Mouse (Mus musculus): ENCODE data around the gene Glo1. TPM values are rescaled to one million over a fixed set of nuclear protein-coding genes. Genes with fewer than 3 reads are reported as not detected.
"Not testable (repeated sequence)": the region's sequence is repeated elsewhere in the genome, so short reads cannot be mapped to it uniquely, and the experiment has no call there.

Gene Glo1
- 160 and 162 TPM in 2 replicates for polyA plus RNA-seq (2015; fragmentation: Nextera tagmentation; extraction: Ambion mirVana)

DNA sequence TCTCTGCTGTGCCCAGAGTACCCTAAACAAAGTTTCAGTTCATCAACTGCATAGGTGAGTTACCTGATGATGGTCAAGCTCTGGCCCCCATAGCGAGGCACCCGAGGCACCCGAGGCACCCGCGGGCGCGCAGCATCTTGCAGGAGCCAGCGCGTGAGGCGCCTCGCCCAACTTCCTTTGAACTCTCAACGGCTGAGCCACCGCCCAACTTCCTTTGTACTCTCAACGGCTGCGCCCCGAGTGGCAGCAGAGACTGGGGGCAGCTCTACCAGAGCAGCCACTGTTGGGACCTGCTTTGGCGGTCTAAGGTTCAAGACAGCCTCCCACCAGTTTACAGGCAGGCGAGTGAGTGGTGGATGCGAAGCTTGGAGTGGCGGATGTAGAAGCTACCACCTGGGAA is at the start of gene Glo1:
Gene Glo1, minus strand, starts transcription at position 153 of the 400 bp plus-strand sequence.
- not testable (repeated sequence) for H3K27ac ChIP-seq (ENCODE audit: low read length); H3K4me1 ChIP-seq (ENCODE audit: control insufficient read depth, insufficient read depth, low read length); H3K9ac ChIP-seq (ENCODE audit: low read depth, low read length); H3K9me3 ChIP-seq (replicated peaks; ENCODE audit: control insufficient read depth, low read length, poor library complexity, severe bottlenecking); ATAC-seq; H3K27me3 ChIP-seq (ENCODE audit: control insufficient read depth, insufficient read depth, low read depth, low read length); H3K36me3 ChIP-seq (ENCODE audit: control insufficient read depth, insufficient read depth, low read length); H3K4me3 ChIP-seq (ENCODE audit: low read depth, low read length); H3K4me2 ChIP-seq (ENCODE audit: low read length)
- no CpG with 5 or more reads among the region's 20 CpGs for WGBS

DNA sequence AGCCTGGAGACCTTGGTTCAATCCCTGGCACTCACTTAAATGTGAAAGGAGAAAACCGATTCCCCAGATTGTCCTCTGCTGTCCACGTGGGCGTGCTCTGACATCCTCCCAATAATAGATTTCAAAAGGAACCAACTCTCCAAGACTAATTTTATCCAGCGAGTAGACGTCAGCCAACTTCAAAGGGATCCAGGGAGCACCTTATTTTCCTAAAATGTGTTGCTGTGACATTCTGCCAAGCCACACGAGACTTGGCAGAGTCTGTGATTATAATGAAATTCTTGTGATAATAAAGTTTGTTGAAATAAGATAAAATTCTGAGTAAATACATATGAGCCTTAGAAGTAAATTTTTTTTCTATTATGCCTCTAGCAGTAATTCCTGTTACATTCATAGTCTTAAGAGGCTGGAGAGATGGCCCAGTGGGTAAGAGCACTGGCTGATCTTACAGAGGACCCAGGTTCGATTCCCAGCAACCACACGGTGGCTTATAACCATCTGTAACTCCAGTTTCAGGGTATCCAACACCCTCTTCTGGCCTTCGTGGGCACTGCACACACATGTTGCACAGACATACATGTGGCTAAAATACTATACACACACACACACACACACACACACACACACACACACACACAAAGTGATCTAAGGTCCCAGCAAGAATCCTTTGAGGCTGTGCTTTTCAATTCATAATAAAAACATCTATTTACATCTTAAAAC is 48.5 kb upstream of the Glo1 start:
- Histone ChIP-seq H3K9me3 (replicated peaks; ENCODE audit: control insufficient read depth, low read length, poor library complexity, severe bottlenecking) (no peaks in the 10 kb centered on the region), H3K27me3 (ENCODE audit: control insufficient read depth, insufficient read depth, low read depth, low read length) (no peaks in the 10 kb centered on the region), H3K4me2 (ENCODE audit: low read length) (no peak overlapping the region), H3K36me3 (ENCODE audit: control insufficient read depth, insufficient read depth, low read length) (no peaks in the 10 kb centered on the region), H3K9ac (ENCODE audit: low read depth, low read length) (no peak overlapping the region), H3K4me3 (ENCODE audit: low read depth, low read length) (no peak overlapping the region), H3K27ac (ENCODE audit: low read length) (no peak overlapping the region), H3K4me1 (ENCODE audit: control insufficient read depth, insufficient read depth, low read length) (peaks cover 4% of the 10 kb centered on the region)
- no peak for ATAC-seq
- WGBS = 87% methylated on average over 9 of the region's 9 CpGs

DNA sequence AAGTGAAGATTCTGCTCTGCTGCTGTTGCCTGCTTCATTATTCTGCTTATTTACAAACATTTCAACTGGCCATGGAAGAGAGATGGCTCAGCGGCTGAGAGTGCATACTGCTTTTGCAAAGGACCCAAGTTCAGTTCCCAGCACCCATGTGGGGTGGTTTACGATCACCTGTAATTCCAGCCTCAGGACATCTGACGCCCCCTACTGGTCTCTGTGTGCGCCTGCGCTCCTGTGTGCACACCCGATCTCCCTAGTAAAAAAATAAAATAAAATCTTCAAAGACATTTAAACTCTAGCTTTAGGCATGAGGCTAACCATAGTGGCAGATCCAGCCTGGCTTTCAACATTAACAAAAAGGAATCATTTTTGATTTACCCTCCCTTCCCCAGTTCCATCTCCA is 46.4 kb upstream of the Glo1 start:
- no peak for ATAC-seq
- no peaks in the 10 kb centered on the region for H3K36me3 ChIP-seq (ENCODE audit: control insufficient read depth, insufficient read depth, low read length)
- H3K4me2 ChIP-seq (ENCODE audit: low read length) = no peak overlapping the region
- H3K4me1 ChIP-seq (ENCODE audit: control insufficient read depth, insufficient read depth, low read length) = peaks cover 4% of the 10 kb centered on the region
- no peak overlapping the region for H3K4me3 ChIP-seq (ENCODE audit: low read depth, low read length)
- no peaks in the 10 kb centered on the region for H3K9me3 ChIP-seq (replicated peaks; ENCODE audit: control insufficient read depth, low read length, poor library complexity, severe bottlenecking)
- no peak overlapping the region for H3K9ac ChIP-seq (ENCODE audit: low read depth, low read length)
- H3K27me3 ChIP-seq (ENCODE audit: control insufficient read depth, insufficient read depth, low read depth, low read length) = no peaks in the 10 kb centered on the region
- peak overlapping the region; percentile 50 for H3K27ac ChIP-seq (ENCODE audit: low read length)
- 90% methylated on average over 6 of the region's 6 CpGs for WGBS

DNA sequence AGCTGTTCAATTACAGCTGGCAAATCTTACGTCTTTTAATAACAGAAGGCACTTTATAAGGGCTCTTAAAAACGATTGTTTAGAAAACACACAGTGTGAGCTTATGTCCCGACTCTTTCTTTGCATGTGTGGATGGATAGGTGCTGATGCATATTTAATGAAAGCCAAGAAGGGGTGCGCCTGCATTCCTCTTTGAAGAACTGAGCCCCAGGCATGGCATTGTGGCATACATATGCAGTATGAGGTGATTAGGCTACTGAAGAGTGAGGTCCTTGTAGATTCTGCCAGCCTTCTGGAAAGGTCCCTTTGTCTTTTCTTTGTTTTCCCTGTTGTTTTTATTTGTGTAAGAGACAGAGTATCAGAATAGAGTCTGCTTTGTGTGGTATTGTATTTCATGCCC is 45.9 kb upstream of the Glo1 start:
- H3K4me3 ChIP-seq (ENCODE audit: low read depth, low read length) = no peak overlapping the region
- no peaks in the 10 kb centered on the region for H3K36me3 ChIP-seq (ENCODE audit: control insufficient read depth, insufficient read depth, low read length)
- 47% methylated on average over 4 of the region's 4 CpGs for WGBS
- peak overlapping the region; percentile 50 for H3K27ac ChIP-seq (ENCODE audit: low read length)
- no peaks in the 10 kb centered on the region for H3K27me3 ChIP-seq (ENCODE audit: control insufficient read depth, insufficient read depth, low read depth, low read length)
- H3K4me1 ChIP-seq (ENCODE audit: control insufficient read depth, insufficient read depth, low read length) = peaks cover 4% of the 10 kb centered on the region
- no peak overlapping the region for H3K4me2 ChIP-seq (ENCODE audit: low read length)
- H3K9ac ChIP-seq (ENCODE audit: low read depth, low read length) = no peak overlapping the region
- ATAC-seq = no peak
- no peaks in the 10 kb centered on the region for H3K9me3 ChIP-seq (replicated peaks; ENCODE audit: control insufficient read depth, low read length, poor library complexity, severe bottlenecking)

DNA sequence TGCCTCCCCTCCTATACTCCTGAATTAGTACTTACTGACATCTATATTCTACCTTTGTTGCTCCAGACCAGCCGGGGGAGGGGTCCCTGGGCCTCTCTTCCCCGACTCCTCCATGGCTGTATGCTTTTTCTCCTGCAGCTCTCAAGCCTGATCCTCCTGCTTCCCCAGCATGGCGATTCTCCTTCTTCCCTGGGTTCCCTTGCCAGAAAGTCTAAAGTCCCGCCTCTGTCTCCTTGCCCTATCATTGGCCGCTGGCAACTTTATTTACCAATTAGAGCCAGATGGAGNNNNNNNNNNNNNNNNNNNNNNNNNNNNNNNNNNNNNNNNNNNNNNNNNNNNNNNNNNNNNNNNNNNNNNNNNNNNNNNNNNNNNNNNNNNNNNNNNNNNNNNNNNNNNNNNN is 38.2 kb upstream of the Glo1 start:
- Histone ChIP-seq H3K27ac (ENCODE audit: low read length) (no peak overlapping the region), H3K36me3 (ENCODE audit: control insufficient read depth, insufficient read depth, low read length) (no peaks in the 10 kb centered on the region), H3K4me1 (ENCODE audit: control insufficient read depth, insufficient read depth, low read length) (no peaks in the 10 kb centered on the region), H3K9me3 (replicated peaks; ENCODE audit: control insufficient read depth, low read length, poor library complexity, severe bottlenecking) (no peaks in the 10 kb centered on the region), H3K27me3 (ENCODE audit: control insufficient read depth, insufficient read depth, low read depth, low read length) (no peaks in the 10 kb centered on the region), H3K4me2 (ENCODE audit: low read length) (no peak overlapping the region), H3K9ac (ENCODE audit: low read depth, low read length) (no peak overlapping the region), H3K4me3 (ENCODE audit: low read depth, low read length) (no peak overlapping the region)
- 77% methylated on average over 5 of the region's 5 CpGs for WGBS
- no peak for ATAC-seq

DNA sequence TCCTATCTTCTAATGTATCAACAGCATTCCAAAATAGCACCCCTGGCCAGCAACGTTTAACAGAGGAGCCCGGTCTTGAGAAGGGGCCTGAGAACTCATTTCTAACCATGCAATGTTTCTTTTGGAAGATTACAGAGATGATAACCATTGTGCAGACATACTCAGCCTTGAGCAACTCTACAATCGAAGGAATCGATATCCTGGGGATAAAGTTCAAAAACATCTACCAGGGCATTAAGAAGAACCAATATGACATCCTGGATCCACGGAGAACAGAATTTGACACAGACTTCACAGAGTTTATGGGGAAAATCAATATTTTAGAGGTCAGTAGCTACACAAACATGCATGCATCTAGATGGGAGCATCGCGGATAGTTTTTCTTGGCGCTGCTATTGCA is 36.5 kb upstream of the Glo1 start:
- 92% methylated on average over 8 of the region's 8 CpGs for WGBS
- H3K4me1 ChIP-seq (ENCODE audit: control insufficient read depth, insufficient read depth, low read length) = peaks cover 3% of the 10 kb centered on the region
- no peaks in the 10 kb centered on the region for H3K36me3 ChIP-seq (ENCODE audit: control insufficient read depth, insufficient read depth, low read length)
- H3K9ac ChIP-seq (ENCODE audit: low read depth, low read length) = no peak overlapping the region
- no peak overlapping the region for H3K4me3 ChIP-seq (ENCODE audit: low read depth, low read length)
- no peaks in the 10 kb centered on the region for H3K9me3 ChIP-seq (replicated peaks; ENCODE audit: control insufficient read depth, low read length, poor library complexity, severe bottlenecking)
- H3K4me2 ChIP-seq (ENCODE audit: low read length) = no peak overlapping the region
- no peaks in the 10 kb centered on the region for H3K27me3 ChIP-seq (ENCODE audit: control insufficient read depth, insufficient read depth, low read depth, low read length)
- no peak for ATAC-seq
- H3K27ac ChIP-seq (ENCODE audit: low read length) = no peak overlapping the region

DNA sequence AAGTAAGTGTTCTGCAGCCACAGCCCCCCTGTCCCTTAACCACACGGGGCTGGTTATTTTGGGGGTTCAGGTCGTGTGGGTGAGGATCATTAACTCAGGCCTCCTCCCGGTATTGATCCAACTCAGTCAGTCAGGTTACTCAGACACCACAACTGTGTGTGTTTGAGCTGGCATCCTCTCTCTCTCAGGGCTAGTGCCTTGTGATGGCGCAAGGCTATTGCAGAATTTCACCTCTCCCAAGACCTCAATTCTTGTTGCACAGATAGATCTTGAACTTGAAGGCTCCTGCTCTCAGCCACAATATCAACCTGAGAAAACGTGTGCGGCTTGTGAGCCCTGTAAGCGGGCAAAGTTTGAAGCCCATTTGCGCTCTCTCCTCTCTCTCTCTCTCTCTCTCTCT is 35.5 kb upstream of the Glo1 start:
- no peak overlapping the region for H3K9ac ChIP-seq (ENCODE audit: low read depth, low read length)

DNA sequence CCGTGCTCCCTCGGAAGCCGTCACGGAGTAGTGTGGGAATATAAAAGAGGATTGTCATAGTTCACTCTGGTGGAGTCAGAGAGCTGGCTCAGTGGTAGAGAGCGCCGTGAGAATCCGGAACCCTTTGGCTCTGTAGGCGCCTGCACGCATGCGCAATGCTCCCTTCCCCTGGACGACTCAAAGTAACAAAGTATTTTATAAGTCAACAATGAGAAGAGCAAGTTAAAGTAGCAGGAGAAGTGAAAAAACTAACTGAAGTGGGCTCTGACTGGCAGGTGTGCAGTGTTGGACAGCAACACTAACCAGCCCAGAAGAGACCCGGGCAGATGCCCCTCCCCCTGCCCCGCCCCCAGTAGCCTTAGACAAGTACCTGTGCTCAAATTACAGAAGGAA is 31.5 kb upstream of the Glo1 start:
- 0 out of 2 replicates have a peak overlapping the region, but pooled peaks have one; percentile 58 for H3K9ac ChIP-seq (ENCODE audit: low read depth, low read length)
- ATAC-seq = peak; percentile 81

More for the DNA sequence above, 35.5 kb upstream of the Glo1 start:
- H3K27ac ChIP-seq (ENCODE audit: low read length) = no peak overlapping the region
- H3K4me2 ChIP-seq (ENCODE audit: low read length) = no peak overlapping the region
- WGBS = 78% methylated on average over 8 of the region's 8 CpGs
- peaks cover 8% of the 10 kb centered on the region for H3K4me1 ChIP-seq (ENCODE audit: control insufficient read depth, insufficient read depth, low read length)
- H3K9me3 ChIP-seq (replicated peaks; ENCODE audit: control insufficient read depth, low read length, poor library complexity, severe bottlenecking) = no peaks in the 10 kb centered on the region
- no peaks in the 10 kb centered on the region for H3K36me3 ChIP-seq (ENCODE audit: control insufficient read depth, insufficient read depth, low read length)
- no peaks in the 10 kb centered on the region for H3K27me3 ChIP-seq (ENCODE audit: control insufficient read depth, insufficient read depth, low read depth, low read length)
- no peak for ATAC-seq
- no peak overlapping the region for H3K4me3 ChIP-seq (ENCODE audit: low read depth, low read length)

DNA sequence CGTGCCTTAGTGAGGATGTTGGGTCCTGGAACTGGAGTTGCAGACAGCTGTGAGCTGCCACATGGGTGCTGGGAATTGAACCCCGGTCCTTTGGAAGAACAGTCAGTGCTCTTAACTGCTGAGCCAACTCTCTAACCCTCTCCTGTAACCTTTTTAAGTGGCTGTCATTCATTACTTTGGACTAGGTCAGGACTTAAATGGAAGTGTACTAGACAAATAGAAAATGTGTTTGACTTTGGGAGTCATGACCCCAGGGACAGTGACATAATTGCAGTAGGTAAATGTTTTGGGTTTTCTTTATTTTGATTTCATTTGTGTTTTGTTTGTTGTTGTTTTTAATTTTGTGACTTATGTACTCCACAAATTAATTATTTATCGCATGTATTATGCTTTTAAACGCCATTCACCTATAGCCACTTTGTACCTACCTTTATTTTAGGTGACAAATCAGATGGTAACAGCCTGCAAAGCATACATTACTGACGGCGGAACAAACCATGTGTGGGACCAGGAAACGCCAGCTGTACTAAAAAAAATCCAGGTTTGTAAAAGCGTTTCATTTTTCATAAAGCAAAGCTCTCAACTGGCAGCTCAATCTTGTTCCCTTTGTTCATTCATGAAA is 31.0 kb upstream of the Glo1 start:
- Histone ChIP-seq H3K4me3 (ENCODE audit: low read depth, low read length) (peak overlapping the region; percentile 34), H3K4me2 (ENCODE audit: low read length) (peak overlapping the region; percentile 54), H3K9ac (ENCODE audit: low read depth, low read length) (0 out of 2 replicates have a peak overlapping the region, but pooled peaks have one; percentile 58), H3K27ac (ENCODE audit: low read length) (peak overlapping the region; percentile 71), H3K4me1 (ENCODE audit: control insufficient read depth, insufficient read depth, low read length) (peaks cover 8% of the 10 kb centered on the region), H3K27me3 (ENCODE audit: control insufficient read depth, insufficient read depth, low read depth, low read length) (no peaks in the 10 kb centered on the region), H3K9me3 (replicated peaks; ENCODE audit: control insufficient read depth, low read length, poor library complexity, severe bottlenecking) (no peaks in the 10 kb centered on the region), H3K36me3 (ENCODE audit: control insufficient read depth, insufficient read depth, low read length) (no peaks in the 10 kb centered on the region)
- WGBS = 45% methylated on average over 8 of the region's 8 CpGs
- ATAC-seq = peak; percentile 45

More for the DNA sequence above, 31.5 kb upstream of the Glo1 start:
- Histone ChIP-seq H3K9me3 (replicated peaks; ENCODE audit: control insufficient read depth, low read length, poor library complexity, severe bottlenecking) (no peaks in the 10 kb centered on the region), H3K27ac (ENCODE audit: low read length) (peak overlapping the region; percentile 71), H3K4me3 (ENCODE audit: low read depth, low read length) (peak overlapping the region; percentile 34), H3K36me3 (ENCODE audit: control insufficient read depth, insufficient read depth, low read length) (no peaks in the 10 kb centered on the region), H3K4me2 (ENCODE audit: low read length) (peak overlapping the region; percentile 54), H3K27me3 (ENCODE audit: control insufficient read depth, insufficient read depth, low read depth, low read length) (no peaks in the 10 kb centered on the region), H3K4me1 (ENCODE audit: control insufficient read depth, insufficient read depth, low read length) (peaks cover 8% of the 10 kb centered on the region)
- WGBS = 9% methylated on average over 13 of the region's 13 CpGs

Measured in midbrain, embryonic 16.5 days (tissue).